Mouse (Mus musculus): ENCODE measurements around the gene Ciz1. TPM values are rescaled to one million over a fixed set of nuclear protein-coding genes. Genes with fewer than 3 reads are reported as not detected.

Ciz1 gene
- total RNA-seq, 1 experiment from 2014 or later: 120 TPM

DNA sequence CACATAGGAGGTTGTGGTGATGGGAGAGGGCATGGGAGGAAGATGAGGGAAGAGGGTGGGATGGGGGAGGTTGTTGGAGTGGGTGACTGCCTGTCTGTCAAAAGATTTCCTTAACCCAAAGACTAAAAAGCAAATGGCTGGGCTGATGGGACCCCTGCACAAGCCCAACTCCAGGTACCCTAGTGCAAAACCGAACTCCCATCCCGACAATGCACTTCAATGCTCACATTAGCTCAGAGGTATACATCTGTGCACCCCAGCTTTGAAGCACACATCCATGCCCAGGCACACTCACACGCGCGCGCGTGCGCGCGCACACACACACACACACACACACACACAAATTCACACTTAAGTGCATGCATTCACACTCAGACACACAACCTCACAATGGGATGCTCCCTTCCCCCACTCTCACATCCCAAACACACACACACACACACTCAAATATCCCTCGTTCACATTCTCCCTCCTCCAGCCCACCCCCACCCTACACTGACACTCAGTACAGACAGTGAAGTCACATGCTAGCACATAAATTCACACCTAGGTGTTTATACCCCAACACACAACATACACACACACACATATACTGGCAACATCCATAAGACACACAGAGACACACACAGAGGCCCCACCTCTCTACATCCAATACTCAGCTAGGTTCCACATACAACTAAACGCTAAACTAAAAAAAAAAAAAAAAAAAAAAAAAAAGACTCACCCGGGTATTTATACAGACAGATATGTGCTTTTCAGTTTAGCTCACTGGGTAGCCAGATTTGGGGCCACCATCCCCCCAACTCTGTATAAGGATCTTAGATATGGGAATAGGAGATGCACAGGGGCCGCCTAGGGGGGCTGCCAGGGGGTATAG lies 33.2 kb upstream of the Ciz1 start:
- ATAC-seq (ENCODE audit: extremely low read depth, insufficient number of reproducible peaks, low FRiP score, poor library complexity, severe bottlenecking): no peak

- ATAC-seq (ENCODE audit: extremely low read depth, insufficient number of reproducible peaks, low FRiP score, poor library complexity, severe bottlenecking): no peak
These were observed 32.2 kb upstream of the Ciz1 start for GRCm38 (mm10) chr2:32319586-32320580.

GRCm38 (mm10) chr2:32320721-32321120 lies 31.4 kb upstream of the Ciz1 start:
- ATAC-seq (ENCODE audit: extremely low read depth, insufficient number of reproducible peaks, low FRiP score, poor library complexity, severe bottlenecking): no peak

DNA sequence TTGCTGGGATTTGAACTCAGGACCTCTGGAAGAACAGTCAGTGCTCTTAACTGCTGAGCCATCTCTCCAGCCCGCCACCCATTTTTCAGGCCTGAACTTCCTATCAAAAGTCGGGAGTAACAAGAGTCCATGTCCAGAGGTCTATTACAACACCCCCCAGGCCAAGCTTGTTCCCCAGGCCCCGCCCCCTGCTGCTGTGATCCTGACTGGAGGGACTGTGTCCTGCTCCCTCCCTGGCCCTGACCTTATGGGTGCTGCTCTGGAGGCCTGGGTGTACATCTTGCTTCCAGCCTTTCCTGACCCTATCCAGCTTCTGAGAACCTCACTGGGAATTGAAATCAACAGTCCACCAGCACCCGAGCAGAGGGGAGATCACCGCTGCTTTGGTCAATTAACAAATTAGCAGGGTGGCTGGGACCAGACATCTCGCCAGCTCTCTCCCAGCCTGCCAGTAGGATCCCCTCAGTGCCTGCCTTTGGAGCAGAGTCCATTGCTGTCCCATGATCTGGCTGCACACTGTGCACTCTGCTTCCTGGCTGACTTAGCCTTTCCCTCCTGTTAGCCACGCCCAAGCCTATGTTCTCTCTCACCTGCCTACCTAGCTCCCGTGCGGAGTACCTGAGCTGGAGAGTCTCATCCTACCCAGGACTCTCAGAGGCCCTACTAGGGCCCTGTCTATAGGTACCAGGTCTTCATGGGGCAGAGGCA lies 30.4 kb upstream of the Ciz1 start:
- ATAC-seq (ENCODE audit: extremely low read depth, insufficient number of reproducible peaks, low FRiP score, poor library complexity, severe bottlenecking): no peak

DNA sequence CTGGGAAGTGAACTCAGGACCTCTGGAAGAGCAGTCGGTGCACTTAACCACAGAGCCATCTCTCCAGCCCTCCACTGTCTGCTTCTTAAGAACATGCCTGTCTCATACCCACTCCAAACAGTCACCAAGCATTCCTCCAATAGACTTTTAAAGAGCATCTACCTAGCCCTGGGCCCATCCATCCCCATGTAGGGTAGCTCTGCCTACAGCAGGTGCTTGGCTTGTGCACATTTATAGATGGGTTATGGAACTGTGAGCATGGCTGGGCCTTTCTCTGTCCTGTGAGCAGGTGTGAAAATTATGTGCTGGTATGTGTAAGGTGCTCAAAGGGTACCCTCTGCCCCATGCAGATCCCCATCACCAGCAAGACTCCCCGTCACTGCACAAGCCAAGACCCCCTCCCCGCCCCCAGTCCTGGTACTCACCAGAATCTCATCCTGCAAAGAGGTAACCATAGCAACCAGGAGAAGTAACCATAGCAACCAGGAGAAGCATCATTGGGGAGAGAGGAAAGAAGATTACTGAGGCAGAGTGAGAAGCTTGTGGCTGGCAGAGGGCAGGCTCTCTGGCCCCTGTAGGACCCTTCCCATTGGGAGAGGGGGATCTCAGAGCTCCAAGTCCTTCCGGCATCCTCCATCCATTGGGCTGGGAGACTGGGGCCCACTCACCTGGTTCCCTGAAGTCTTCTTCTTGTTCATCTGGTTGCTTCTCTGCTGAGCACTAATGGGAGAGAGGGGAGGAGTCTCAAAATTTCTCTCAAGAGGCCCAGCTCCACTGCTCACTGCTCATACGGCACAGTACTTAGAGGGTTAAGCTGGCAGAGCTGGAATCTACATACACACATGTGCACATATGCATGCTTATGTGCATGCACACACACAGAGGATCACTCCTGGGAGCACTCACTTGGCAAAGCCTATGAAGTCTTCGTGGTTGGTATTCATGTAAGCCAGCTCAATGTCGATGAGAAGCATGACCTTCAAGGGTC lies 29.1 kb upstream of the Ciz1 start:
- ATAC-seq (ENCODE audit: extremely low read depth, insufficient number of reproducible peaks, low FRiP score, poor library complexity, severe bottlenecking): no peak

DNA sequence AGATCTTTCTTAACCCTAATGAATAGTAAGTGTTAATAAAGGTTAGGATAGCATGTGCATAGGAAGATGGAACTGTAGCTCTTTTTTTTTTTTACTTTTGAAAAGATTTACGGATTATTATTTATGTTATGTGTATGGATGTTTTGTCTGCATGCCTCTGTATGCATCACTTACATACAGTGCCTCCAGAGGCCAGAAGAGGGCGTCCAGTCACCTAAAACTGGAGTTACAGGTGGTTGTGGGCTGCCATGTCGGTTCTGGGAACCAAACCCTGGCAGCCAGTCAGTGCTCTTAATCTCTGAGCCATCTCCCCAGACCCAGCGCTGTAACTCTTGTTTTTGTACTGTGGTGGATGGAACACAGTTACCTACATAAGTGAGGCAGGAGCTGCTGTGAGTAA lies 27.8 kb upstream of the Ciz1 start:
- ATAC-seq (ENCODE audit: extremely low read depth, insufficient number of reproducible peaks, low FRiP score, poor library complexity, severe bottlenecking): no peak

DNA sequence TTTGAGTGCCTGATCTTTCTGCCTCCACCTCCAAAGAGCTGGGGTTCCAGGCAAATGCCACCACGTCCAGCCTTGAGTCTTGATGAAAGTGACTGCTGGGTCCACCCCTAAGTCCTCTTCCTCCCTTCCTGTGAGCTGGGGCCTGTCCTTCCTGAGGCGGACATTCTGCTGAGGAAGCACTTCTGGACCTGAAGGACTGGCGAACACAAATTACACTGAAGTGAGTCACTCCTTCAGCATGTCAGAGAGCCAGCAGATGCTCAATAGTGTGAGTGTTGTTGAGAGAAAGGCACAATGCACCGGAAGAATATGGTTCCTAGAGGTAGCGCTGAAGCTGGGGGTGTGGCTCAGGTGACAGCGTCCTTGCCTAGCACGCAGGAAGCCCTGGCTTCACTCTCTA lies 26.8 kb upstream of the Ciz1 start:
- no peak for ATAC-seq (ENCODE audit: extremely low read depth, insufficient number of reproducible peaks, low FRiP score, poor library complexity, severe bottlenecking)

- ATAC-seq (ENCODE audit: extremely low read depth, insufficient number of reproducible peaks, low FRiP score, poor library complexity, severe bottlenecking): no peak
These were observed 24.9 kb upstream of the Ciz1 start for GRCm38 (mm10) chr2:32327200-32327599.

GRCm38 (mm10) chr2:32328911-32329460 lies 23.1 kb upstream of the Ciz1 start:
- no peak for ATAC-seq (ENCODE audit: extremely low read depth, insufficient number of reproducible peaks, low FRiP score, poor library complexity, severe bottlenecking)

- no peak for ATAC-seq (ENCODE audit: extremely low read depth, insufficient number of reproducible peaks, low FRiP score, poor library complexity, severe bottlenecking)
These were observed 22.6 kb upstream of the Ciz1 start for GRCm38 (mm10) chr2:32329531-32329930.

GRCm38 (mm10) chr2:32332159-32332558 lies 20.0 kb upstream of the Ciz1 start:
- no peak for ATAC-seq (ENCODE audit: extremely low read depth, insufficient number of reproducible peaks, low FRiP score, poor library complexity, severe bottlenecking)

- ATAC-seq (ENCODE audit: extremely low read depth, insufficient number of reproducible peaks, low FRiP score, poor library complexity, severe bottlenecking): no peak
These were observed 16.2 kb upstream of the Ciz1 start for GRCm38 (mm10) chr2:32335888-32336287.

DNA sequence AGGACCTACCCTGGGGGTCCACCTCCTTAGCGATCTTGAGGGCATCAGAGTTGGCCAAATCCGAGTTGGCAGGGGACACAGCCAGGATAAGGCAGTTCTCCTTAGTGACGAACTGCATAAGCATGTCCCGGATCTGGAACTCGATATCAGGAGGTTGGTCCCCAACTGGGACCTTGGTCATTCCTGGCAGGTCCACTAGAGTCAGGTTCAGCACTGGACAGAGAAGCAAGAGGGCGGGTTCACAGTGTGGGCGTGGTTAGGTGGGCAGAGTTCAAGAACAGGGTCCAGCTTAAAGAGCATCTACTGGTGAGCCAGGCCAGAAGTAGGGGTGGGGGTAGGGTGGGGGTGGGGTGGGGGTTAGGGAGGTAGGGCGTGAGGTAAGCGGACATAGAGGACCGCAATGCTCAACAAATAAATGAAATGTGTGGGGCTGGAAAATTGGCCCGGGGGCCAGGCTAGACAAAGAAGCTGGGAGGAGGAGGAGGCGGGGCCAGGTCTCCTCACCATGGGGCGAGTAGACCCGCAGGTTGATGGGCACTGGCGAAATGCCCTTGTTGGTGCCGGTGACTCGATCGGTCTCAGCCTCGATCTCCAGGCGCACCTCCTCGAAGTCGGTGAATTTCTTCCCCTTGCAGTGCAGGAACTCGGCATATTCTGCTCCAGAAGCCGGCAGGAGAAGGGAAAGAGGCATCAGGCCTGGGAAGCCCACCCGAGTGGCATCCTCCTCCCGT lies 12.1 kb upstream of the Ciz1 start:
- no peak for ATAC-seq (ENCODE audit: extremely low read depth, insufficient number of reproducible peaks, low FRiP score, poor library complexity, severe bottlenecking)

DNA sequence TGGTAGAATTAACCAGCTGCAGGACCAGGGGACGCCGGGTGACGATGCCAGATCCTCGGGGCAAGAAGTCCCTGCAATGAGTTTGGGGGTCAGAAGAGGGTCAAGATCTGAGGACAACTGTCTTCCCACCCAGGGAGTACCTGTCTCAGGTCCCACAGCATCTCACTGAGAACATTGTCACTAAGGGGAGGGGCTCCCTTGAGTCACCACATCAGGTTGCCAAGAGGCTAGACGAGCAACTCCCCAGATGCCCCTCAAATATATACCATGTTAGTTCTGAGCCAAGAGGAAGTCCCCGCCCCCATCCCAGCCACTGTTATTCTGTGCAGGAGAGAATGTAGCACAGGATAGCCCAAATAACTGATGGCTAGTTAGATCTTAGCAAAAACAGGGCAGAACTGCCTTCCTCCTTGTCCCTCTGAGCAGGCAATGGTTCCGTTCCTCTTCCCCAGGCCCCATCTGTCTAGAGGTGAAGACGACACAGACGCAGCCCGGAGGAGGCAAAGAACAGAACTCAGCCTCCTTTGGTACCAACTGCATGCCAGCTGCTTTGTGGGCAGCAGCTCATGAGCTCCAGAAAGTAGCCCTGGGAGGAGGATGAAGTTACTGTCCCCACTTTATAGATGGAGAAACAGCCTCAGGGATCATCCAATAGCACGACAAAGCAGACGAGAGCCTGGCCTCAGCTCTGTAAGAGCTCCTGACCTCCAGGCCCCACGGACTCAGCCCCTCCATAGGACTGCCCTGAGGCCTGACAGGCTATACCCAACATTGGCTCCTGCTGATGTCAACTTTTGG lies 11.1 kb upstream of the Ciz1 start:
- ATAC-seq (ENCODE audit: extremely low read depth, insufficient number of reproducible peaks, low FRiP score, poor library complexity, severe bottlenecking): no peak

DNA sequence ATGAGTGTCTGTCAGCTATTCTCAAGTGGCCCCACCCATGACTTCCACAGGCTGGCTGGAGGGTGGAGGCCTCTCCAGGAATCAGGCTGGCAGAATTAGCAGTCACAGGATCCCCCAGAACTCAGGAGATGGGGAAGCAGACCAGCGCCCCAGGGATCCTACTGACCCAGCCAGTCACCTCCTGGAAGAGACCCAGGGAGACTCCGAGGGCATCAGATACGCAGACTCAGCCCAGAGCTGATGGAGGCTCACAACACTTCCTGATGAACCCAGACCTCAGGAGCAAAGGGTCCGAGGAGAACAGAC lies 10.5 kb upstream of the Ciz1 start:
- ATAC-seq (ENCODE audit: extremely low read depth, insufficient number of reproducible peaks, low FRiP score, poor library complexity, severe bottlenecking): no peak

- no peak for ATAC-seq (ENCODE audit: extremely low read depth, insufficient number of reproducible peaks, low FRiP score, poor library complexity, severe bottlenecking)
These were observed 10.1 kb upstream of the Ciz1 start for GRCm38 (mm10) chr2:32342039-32342438.

All from neutrophil, adult 5-6 weeks (primary cell).